Mouse (Mus musculus) NIH3T3 (cell line): ENCODE results near the gene Kcng3.

Source experiments
- DNase-seq: peaks from one replicate; pipeline ENCODE4 v3.0.0-alpha.2; 2012; ENCODE audit warnings: low read depth

The Kcng3 gene

DNA sequence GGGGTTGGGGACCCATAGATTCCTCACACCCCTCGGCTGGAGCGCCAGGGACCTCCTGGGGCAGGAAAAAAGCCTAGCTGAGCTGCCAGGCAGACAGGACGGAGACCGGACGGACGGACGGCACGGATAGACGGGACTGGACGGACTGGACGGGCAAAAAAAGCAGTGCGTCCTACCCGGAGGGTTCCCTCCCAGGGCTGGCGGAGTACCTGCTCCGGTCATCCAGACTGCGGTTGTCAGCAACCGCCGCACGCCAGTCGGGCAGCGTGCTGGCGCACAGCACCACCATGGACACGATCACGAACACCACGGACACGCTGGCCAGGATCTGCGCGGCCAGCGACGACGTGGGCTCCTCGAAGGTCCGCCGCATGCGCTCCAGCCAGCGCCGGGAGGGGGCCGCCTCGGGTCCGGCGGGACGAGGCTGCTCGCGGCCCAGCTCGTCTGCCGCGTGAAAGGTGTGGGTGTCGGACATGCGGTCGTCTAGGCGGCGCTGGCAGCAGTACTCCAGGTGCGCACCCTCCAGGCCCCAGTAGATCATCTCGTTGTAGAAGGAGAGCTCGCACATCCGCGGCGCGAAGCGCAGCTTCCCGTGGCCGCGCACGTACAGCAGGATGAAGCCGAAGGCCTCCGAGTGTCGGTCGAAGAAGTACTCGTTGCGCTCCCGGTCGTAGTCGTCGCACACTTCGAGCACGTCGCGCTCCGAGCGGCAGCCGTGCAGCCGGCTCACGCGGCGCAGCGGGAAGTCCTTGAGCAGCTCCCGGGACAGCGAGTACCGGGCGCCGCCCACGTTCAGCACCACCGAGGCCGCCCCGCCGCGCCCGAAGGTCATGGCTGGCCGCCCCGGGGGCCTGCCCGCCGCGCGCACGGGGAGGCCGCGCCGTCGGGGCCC lies 662 bp downstream of the Kcng3 start:
- no peak for DNase-seq

- no peak for DNase-seq
Measured at GRCm38 (mm10) chr17:83613907-83614306, 17.8 kb downstream of the Kcng3 start.

- no peak for DNase-seq
Measured at GRCm38 (mm10) chr17:83609532-83609931, 22.2 kb downstream of the Kcng3 start.

GRCm38 (mm10) chr17:83600976-83601375 lies 30.7 kb downstream of the Kcng3 start:
- DNase-seq = no peak

GRCm38 (mm10) chr17:83595966-83596365 lies 35.7 kb downstream of the Kcng3 start:
- DNase-seq = no peak

- DNase-seq = no peak
Measured at GRCm38 (mm10) chr17:83594526-83594925, 37.2 kb downstream of the Kcng3 start.

GRCm38 (mm10) chr17:83593396-83593795 lies 38.3 kb downstream of the Kcng3 start:
- no peak for DNase-seq

DNA sequence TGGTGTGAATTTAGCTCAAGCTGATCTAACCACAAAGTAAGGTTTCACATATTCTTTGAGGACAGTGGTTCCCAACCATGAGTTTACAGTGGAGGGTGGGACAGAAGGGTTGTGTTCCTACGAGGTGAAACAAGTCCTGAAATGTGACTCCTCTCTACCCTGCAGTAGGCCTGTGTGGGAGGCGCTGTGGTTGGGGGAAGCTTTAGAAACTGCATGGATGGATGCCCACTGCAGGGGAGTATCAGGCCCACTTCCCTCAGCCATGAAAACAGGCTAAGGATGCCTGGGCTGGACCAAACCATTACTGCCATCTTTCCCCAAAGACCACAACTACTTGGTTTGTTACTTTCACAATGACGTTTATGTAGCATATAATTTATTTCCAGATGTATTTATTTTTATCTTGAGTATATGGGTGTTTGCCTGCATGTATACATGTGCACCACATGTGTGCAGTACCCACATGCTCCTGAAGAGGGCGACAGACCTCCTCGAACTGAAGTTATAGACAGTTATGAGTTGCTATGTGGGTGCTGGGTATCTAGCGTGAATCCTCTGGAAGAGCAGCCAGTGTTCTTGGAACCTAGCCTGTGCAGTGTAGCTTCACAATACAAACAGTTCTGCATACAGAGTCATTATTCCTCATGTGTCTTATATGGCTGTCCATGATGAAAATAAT lies 42.9 kb downstream of the Kcng3 start:
- DNase-seq = peak; percentile 20

- DNase-seq = no peak
Measured at GRCm38 (mm10) chr17:83587731-83588130, 44.0 kb downstream of the Kcng3 start.

GRCm38 (mm10) chr17:83582585-83582984 lies 49.1 kb downstream of the Kcng3 start:
- DNase-seq = peak; percentile 11

- no peak for DNase-seq
Measured at GRCm38 (mm10) chr17:83580734-83581133, 51.0 kb downstream of the Kcng3 start.

- no peak for DNase-seq
Measured at GRCm38 (mm10) chr17:83576810-83577371, 54.8 kb downstream of the Kcng3 start.

DNA sequence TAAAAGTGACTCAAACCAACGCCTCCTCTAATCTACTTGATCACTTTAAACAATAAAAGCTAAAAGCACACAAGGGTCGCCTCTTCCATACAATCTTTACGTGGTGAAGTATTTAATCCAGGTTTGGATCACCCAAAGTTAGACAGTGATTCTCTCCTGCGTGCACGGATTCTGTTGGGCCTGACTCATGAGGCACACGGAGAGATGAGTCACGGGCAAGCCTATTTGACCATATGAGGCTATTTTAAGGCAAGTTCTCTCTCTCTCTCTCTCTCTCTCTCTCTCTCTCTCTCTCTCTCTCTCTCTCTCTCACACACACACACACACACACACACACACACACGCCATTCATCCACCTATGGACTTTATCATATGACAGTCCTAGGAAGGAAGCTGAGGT lies 57.1 kb downstream of the Kcng3 start:
- peak; percentile 81 for DNase-seq

- no peak for DNase-seq
Measured at GRCm38 (mm10) chr17:83573128-83573527, 58.6 kb downstream of the Kcng3 start.

DNA sequence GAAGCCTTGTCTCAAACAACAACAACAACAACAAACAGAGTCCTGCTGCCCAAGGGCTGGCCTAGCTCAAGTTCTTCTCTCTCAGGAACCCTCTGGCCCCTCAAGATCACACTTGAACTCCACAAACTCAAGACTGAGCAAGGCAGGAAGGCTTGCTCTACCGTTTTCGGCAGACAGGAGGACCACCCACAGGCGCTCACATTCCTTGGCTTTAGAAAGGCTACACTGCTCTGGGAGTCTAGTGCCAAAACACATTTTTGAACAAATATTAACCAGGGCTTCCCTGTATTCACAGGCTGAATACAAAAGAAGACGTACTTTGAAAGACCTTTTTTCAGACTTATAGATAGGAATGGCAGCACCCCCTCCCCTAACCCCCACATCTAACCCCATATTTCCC lies 59.3 kb downstream of the Kcng3 start:
- DNase-seq = peak; percentile 32

GRCm38 (mm10) chr17:83567375-83567774 lies 64.3 kb downstream of the Kcng3 start:
- DNase-seq = no peak

GRCm38 (mm10) chr17:83565506-83565905 lies 66.2 kb downstream of the Kcng3 start:
- no peak for DNase-seq

DNA sequence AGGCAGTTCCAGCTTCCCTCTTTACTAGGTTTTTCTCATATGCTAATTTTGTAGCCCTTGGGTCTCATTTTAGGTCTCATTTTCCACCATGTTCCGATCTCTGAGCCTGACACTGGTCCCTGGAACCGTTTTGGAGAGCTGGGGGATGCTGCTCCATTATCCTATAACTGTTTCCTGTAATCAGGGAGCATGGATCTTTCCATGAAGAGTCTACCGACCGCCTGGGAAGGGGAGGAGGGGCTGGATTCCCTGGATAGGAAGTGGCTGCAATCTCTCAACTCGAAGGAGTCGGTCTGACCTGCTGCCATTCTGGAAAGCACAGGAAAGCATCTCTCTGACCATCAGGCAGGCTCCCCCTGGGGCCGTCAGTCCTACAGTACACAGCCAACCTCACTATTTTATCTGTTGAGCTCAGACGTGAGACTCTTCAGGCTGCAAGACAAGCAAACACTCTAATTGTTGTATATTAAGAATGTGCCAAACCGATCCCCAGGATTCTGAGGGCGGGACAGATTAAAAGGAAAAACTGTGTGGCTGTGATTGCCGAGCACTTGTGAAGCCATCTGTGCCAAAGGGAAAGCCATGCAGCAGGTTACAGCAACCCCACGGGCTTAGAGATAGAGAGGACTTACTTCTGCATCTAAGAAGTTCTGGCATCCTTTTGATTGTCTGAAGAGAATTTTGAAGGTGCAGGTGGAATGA lies 67.4 kb downstream of the Kcng3 start:
- DNase-seq = no peak

GRCm38 (mm10) chr17:83563703-83564111 lies 68.0 kb downstream of the Kcng3 start:
- DNase-seq = peak; percentile 62

DNA sequence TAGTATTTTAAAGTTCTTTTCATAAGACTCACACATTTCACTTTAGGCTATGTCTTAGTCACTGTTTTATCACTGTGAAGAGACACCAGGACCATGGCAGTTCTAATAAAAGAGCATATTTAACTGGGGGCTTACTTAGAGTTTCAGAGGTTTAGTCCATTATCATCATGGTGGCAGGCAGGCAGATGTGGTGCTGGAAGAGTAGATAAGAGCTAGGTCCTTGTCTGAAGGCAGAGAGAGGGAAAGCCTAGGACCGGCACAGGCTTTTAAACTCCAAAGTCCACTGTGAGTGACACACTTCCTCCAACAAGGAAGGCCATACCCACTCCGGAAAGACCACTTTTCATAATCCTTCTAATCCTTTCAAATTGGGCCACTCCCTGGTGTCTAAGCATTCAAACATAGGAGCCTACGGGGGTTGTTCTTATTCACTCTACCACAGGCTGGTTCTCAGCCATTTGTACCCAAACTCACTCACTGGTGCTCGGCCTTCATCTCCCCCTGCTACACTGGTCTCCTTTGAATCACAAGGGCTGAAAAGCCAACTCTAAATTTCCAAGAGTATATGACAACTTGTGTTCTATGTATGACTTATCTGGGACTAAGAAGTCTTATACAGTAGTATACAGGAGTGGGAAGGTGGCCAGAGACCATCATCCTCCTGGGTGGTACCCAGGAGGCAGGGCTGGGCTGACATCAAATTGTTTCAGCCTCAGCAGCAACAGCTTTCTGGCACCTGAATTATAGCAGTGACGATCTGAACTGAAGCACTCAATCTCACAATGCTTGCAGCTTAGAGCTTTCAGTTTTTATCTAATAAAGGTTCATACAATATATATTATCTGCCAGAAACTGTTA lies 69.3 kb downstream of the Kcng3 start:
- no peak for DNase-seq

DNA sequence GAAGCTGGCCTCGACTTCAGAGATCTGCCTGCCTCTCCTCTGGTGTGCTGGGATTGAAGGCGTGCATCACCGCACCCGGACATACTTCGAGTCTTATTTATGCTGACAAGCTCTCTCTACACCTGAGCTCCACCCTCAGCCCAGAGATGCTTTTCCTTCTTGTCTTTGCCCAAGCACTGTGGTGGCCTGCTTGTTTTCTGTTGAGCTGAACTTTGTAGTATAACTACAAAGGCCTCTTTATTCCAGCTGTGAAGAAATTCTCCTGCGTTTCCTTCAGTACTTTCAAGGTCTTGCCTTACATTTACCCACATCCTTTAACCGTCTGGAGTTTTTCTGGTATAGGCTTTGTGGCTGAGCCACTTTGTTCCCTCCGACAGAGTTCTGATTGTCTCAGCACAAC lies 72.6 kb downstream of the Kcng3 start:
- no peak for DNase-seq
